Mouse (Mus musculus) heart, postnatal 0 days (tissue): ENCODE measurements around the gene Ap5b1. TPM values are rescaled to one million over a fixed set of nuclear protein-coding genes. Genes with fewer than 3 reads are reported as not detected.
A peak's percentile ranks its signal among the peaks of the same experiment; 100 is the strongest.

Source experiments
- ATAC-seq: fragments of 200-750 bp; cut with Nextera tagmentation; 2 replicates; pipeline ENCODE4 v1.8.0; 2017; ENCODE audit warnings: low read depth, moderate number of reproducible peaks, moderate library complexity; ENCODE audit not compliant: insufficient read depth
- DNase-seq: peaks from one replicate; pipeline ENCODE4 v3.0.0-alpha.2; 2016; ENCODE audit warnings: low spot score
- H3K27ac ChIP-seq: fragments of 300-500 bp; sonication (generic); 2 replicates; pipeline ENCODE4 v1.5.1; 2014; ENCODE audit warnings: low read depth, mild to moderate bottlenecking
- H3K27me3 ChIP-seq: fragments of 300-500 bp; sonication (generic); 2 replicates; pipeline ENCODE4 v1.6.1; 2014; ENCODE audit warnings: low read length, mixed read lengths; ENCODE audit not compliant: control insufficient read depth, insufficient read depth
- H3K36me3 ChIP-seq: fragments of 300-500 bp; sonication (generic); replicated peaks from 2 replicates; pipeline ENCODE4 v1.6.1; 2014; ENCODE audit warnings: low read length, mixed read lengths; ENCODE audit not compliant: control insufficient read depth, insufficient read depth
- H3K4me1 ChIP-seq: fragments of 300-500 bp; sonication (generic); 2 replicates; pipeline ENCODE4 v1.6.1; 2014; ENCODE audit warnings: antibody characterized with exemption; ENCODE audit not compliant: control insufficient read depth, insufficient read depth
- H3K4me2 ChIP-seq: fragments of 300-500 bp; sonication (generic); 2 replicates; pipeline ENCODE4 v1.6.1; 2014; ENCODE audit warnings: low read depth, mild to moderate bottlenecking, low read length, moderate library complexity
- H3K4me3 ChIP-seq: fragments of 300-500 bp; sonication (generic); 2 replicates; pipeline ENCODE4 v1.5.1; 2014; ENCODE audit warnings: low read depth, low read length
- H3K9ac ChIP-seq: fragments of 300-500 bp; sonication (generic); replicated peaks from 2 replicates; pipeline ENCODE4 v1.6.1; 2014; ENCODE audit warnings: low read depth, low read length, mixed read lengths
- H3K9me3 ChIP-seq: fragments of 300-500 bp; sonication (generic); replicated peaks from 2 replicates; pipeline ENCODE4 v1.6.1; 2016; ENCODE audit warnings: low read length; ENCODE audit not compliant: control insufficient read depth
- CTCF ChIP-seq: IDR thresholded peaks from 2 replicates; pipeline ENCODE4 v1.5.1; 2016; ENCODE audit warnings: antibody characterized with exemption, control low read depth, low read depth
- EP300 ChIP-seq: IDR thresholded peaks from 2 replicates; pipeline ENCODE4 v1.6.1; 2016; ENCODE audit warnings: antibody characterized with exemption, low read depth
- WGBS: fragments of 180-500 bp; shearing (Covaris S2); extraction: QIAGEN DNeasy Blood & Tissue Kit; methylation state at CpG from one replicate; pipeline ENCODE4 v1.1.7; 2014; 5-methylcytosine and 5-hydroxymethylcytosine counted together
- polyA plus RNA-seq: library from polyadenylated mRNA; unstranded; fragments of >200 nt; fragmentation: Nextera tagmentation; extraction: Ambion mirVana; gene quantifications from 2 replicates; pipeline ENCODE4 v1.2.1, GENCODE M21; 2015
- total RNA-seq: library from RNA; depleted of rRNA; stranded (reverse); fragments of >200 nt; gene quantifications from 2 replicates; pipeline ENCODE4 v1.2.3, GENCODE M21; 2014; ENCODE audit warnings: low replicate concordance

Ap5b1 gene
- total and polyA plus RNA-seq, 2 experiments from 2014 or later: 2.0 to 12.9 TPM

DNA sequence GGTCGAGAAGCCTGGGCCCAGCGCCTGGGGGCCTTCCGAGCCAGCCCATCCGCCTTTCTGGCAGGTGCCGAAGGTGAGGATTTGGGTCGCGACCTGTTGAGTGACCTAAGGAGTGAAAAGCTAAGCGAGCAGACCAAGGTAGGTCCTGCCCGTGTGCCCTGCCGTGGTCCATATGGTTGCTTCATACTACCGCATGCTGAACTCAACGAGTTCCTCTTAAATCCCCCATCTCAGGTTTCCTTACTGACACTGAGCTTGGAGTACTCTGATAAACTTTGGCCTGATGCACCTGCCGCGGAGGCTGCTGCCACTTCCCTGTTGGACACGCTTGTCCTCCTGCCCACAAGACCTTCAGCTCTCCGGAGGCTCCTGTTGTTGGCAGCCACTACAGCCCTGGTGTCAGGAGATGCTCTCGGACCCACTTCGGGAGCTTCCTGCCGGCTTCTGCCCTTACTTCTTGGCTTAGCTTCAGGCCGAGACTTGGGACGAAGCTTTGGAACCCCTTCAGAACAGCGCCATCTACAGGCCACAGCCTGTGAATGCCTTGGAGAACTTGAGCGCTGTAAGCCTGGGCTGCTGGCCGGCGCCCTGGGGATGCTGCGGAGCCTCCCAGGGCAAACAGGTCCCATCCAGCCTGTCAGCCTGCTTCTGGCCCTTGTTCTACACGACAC is 780 bp downstream of the Ap5b1 start:
- WGBS: 7% methylated on average over 27 of the region's 27 CpGs
- Histone ChIP-seq H3K4me3 (peak overlapping the region; percentile 91), H3K4me1 (peaks cover 6% of the 10 kb centered on the region), H3K9me3 (no peaks in the 10 kb centered on the region), H3K9ac (peak overlapping the region; percentile 66), H3K36me3 (peaks cover 19% of the 10 kb centered on the region), H3K4me2 (peak overlapping the region; percentile 91), H3K27ac (peak overlapping the region; percentile 93), H3K27me3 (peaks cover 19% of the 10 kb centered on the region)
- DNase-seq (peak; percentile 84), ATAC-seq (peak; percentile 27; the same call in 1 of the 2 replicates)
- TF ChIP-seq EP300: no peak
- TF ChIP-seq CTCF: peak; percentile 86

DNA sequence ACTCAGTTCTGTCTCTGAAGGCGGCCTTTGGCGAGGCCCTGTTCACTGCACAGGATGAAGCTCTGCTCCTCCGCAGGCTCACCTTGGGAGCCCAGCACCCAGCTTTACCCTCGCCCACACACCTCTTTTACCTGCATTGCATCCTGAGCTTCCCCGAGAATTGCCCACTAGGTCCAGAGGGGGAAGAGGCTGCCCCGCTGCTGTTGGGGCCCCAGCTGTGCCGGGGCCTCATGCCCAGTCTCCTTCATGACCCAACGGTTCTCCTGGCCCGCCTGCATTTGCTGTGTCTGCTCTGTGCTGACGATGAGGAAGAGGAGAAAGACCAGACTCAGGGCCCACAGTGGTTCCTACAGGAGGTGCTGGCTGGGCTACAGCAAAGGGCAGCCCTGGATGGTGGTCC is 1.7 kb downstream of the Ap5b1 start:
- Histone ChIP-seq H3K36me3 (peaks cover 19% of the 10 kb centered on the region), H3K4me2 (no peak overlapping the region), H3K9ac (no peak overlapping the region), H3K4me1 (peaks cover 6% of the 10 kb centered on the region), H3K27me3 (peaks cover 10% of the 10 kb centered on the region), H3K4me3 (no peak overlapping the region), H3K9me3 (no peaks in the 10 kb centered on the region), H3K27ac (no peak overlapping the region)
- no peak for ATAC-seq
- WGBS: 86% methylated on average over 10 of the region's 10 CpGs
- no peak for DNase-seq
- TF ChIP-seq CTCF (no peak), EP300 (no peak)

DNA sequence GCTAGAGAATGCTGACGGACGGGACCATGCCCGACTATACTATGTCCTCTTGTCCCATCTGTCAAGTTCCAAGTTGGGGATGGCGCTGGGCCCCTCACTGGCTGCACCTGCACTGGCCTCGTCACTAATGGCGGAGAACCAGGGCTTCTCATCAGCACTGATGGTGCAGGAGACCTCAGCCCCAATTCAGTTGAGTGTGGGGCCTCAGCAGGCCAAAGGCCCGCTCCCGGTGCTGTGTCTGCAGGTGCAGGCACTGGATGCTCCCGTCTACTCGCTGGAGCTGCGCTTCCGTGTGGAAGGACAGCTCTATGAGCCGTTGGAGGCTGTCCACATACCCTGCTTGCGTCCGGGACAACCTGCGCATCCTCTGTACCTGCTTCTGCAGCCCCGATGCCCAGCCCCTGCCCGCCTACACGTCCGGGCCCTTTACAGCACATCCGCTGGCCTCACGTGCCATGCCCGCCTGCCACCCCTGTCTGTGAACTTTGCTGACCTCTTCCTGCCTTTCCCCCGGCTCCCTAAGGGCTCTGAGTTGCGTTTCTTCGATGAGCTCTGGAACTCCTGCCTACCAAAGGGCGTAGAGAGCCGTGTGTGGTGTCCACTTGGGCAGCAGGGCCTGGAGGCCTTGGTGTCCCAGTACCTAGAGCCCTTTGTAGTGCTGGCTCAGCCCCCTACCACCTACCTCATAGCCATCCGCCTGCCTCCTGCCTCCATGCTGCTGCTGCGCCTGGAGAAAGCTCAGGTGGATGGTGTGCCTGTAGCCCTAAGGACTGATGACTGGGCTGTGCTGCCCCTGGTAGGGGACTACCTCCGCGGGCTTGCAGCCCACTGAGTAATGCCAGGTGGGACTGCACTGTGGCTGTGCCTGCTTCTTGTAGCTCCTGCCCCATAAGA is 2.8 kb downstream of the Ap5b1 start:
- 89% methylated on average over 32 of the region's 32 CpGs for WGBS
- H3K4me2 ChIP-seq: no peak overlapping the region
- ATAC-seq: no peak
- H3K27ac ChIP-seq: no peak overlapping the region
- peaks cover 6% of the 10 kb centered on the region for H3K4me1 ChIP-seq
- peaks cover 19% of the 10 kb centered on the region for H3K36me3 ChIP-seq
- no peak for TF ChIP-seq CTCF
- TF ChIP-seq EP300: no peak
- DNase-seq: no peak
- no peak overlapping the region for H3K4me3 ChIP-seq
- no peaks in the 10 kb centered on the region for H3K9me3 ChIP-seq
- peaks cover 3% of the 10 kb centered on the region; the same call in 1 of the 2 replicates for H3K27me3 ChIP-seq
- H3K9ac ChIP-seq: no peak overlapping the region

DNA sequence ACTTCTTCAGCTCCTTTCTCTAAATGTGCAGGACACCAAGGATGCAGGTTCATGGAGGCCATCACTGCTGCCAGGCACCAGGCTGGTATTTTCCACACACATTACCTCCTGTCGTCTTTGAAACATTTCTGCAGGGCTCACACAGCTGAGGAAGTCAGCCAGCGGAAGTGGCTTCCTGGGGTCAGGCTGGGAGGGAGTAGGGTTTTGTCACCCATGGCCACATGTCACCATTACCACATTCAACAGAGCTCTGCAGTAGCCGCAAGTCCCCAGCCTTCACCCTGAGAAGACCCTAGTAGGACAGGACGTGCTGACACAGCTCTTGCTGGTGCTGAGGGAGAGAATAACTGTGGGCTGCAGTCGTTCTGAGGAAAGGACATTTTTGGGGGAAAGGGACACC is 4.0 kb downstream of the Ap5b1 start:
- H3K36me3 ChIP-seq: peaks cover 19% of the 10 kb centered on the region
- H3K9me3 ChIP-seq: no peaks in the 10 kb centered on the region
- ATAC-seq (no peak), DNase-seq (no peak)
- H3K4me1 ChIP-seq: peaks cover 3% of the 10 kb centered on the region
- H3K4me2 ChIP-seq: no peak overlapping the region
- no peak for TF ChIP-seq EP300
- no peak for TF ChIP-seq CTCF
- no peak overlapping the region for H3K9ac ChIP-seq
- H3K27ac ChIP-seq: no peak overlapping the region
- no peaks in the 10 kb centered on the region for H3K27me3 ChIP-seq
- WGBS: 52% methylated on average over 5 of the region's 5 CpGs
- no peak overlapping the region for H3K4me3 ChIP-seq

DNA sequence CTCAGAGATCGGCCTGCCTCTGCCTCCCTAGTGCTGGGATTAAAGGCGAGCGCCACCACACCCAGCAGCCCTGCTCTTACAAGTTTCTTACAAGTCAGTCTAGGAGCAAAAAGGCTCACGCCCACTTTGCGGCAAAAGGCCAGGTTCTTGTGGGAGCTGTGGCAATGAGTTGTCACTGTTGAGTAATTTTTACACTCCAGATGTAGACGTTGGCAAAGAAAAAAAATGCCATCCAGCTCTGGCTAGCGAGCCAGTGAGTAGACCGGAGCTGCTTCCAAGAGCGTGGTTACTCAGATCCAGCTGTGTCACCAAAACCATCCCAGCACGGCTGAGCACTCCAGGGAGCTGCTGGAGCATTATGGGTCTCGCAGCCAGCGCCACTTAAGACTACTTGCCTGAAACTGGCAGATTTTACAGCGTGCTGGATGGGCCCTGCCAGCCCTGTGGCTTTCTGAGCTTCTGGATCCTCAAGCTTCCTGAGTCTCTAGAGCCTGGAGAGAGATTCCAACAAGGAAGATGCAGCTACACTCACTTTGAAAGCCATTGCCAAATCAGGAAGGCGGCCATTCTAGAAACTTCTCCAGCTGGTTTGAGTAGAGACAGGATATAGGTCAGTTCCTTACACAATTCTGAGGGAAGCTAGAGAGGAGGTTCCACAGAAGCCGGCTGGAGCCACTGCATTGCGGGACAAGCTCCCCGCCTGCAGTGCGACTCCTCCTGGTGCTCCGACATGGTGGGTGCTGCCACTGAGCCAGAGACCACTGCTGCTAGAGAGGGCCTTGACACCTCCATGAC is 4.7 kb downstream of the Ap5b1 start:
- Histone ChIP-seq H3K9ac (no peak overlapping the region), H3K4me2 (no peak overlapping the region), H3K4me3 (no peak overlapping the region), H3K27ac (no peak overlapping the region), H3K36me3 (peaks cover 19% of the 10 kb centered on the region), H3K9me3 (no peaks in the 10 kb centered on the region), H3K4me1 (no peaks in the 10 kb centered on the region), H3K27me3 (no peaks in the 10 kb centered on the region)
- TF ChIP-seq EP300: no peak
- TF ChIP-seq CTCF: no peak
- ATAC-seq (no peak), DNase-seq (no peak)
- 80% methylated on average over 19 of the region's 19 CpGs for WGBS
